Mouse (Mus musculus) bone marrow macrophage, adult 2 months (primary cell): ENCODE measurements around the gene Zfp706. TPM values are rescaled to one million over a fixed set of nuclear protein-coding genes. Genes with fewer than 3 reads are reported as not detected.
A peak's percentile ranks its signal among the peaks of the same experiment; 100 is the strongest.
"Not testable (repeated sequence)": the region's sequence is repeated elsewhere in the genome, so short reads cannot be mapped to it uniquely, and the experiment has no call there.

Experiments
- H3K27ac ChIP-seq: 2 replicates; pipeline ENCODE4 v1.5.1; 2012; ENCODE audit warnings: low read depth, low read length; ENCODE audit not compliant: insufficient read depth
- H3K4me1 ChIP-seq: 2 replicates; pipeline ENCODE4 v1.6.1; 2012; ENCODE audit warnings: low read length; ENCODE audit not compliant: control insufficient read depth, insufficient read depth
- H3K4me3 ChIP-seq: 2 replicates; pipeline ENCODE4 v1.5.1; 2012; ENCODE audit warnings: mild to moderate bottlenecking, low read length, moderate library complexity; ENCODE audit not compliant: insufficient read depth
- CTCF ChIP-seq: IDR thresholded peaks from 2 replicates; pipeline ENCODE4 v1.5.1; 2012; ENCODE audit warnings: low read depth, mild to moderate bottlenecking, low read length, moderate library complexity
- POLR2A ChIP-seq: IDR thresholded peaks from 2 replicates; pipeline ENCODE4 v1.6.1; 2012; ENCODE audit warnings: mild to moderate bottlenecking, low read depth, low read length, borderline replicate concordance
- polyA plus RNA-seq: library from polyadenylated mRNA; stranded (reverse); fragments of >200 nt; gene quantifications from 2 replicates; pipeline ENCODE4 v1.2.4, GENCODE M21; 2012; ENCODE audit not compliant: missing spikeins, insufficient read depth, insufficient read length

Zfp706 gene
- polyA plus RNA-seq, 1 experiment: 176 TPM

GRCm38 (mm10) chr15:37011316-37011715 lies 3.7 kb upstream of the Zfp706 start:
- no peak overlapping the region for H3K4me3 ChIP-seq
- peaks cover 4% of the 10 kb centered on the region; the same call in 1 of the 2 replicates for H3K4me1 ChIP-seq
- no peak overlapping the region for H3K27ac ChIP-seq
- no peak for TF ChIP-seq CTCF
- TF ChIP-seq POLR2A: no peak

- peaks cover 15% of the 10 kb centered on the region for H3K4me1 ChIP-seq
- H3K4me3 ChIP-seq: no peak overlapping the region
- no peak for TF ChIP-seq CTCF
- no peak for TF ChIP-seq POLR2A
- no peak overlapping the region for H3K27ac ChIP-seq
These were observed 973 bp upstream of the Zfp706 start for GRCm38 (mm10) chr15:37008546-37008945.

- peak overlapping the region; percentile 89 for H3K4me3 ChIP-seq
- TF ChIP-seq POLR2A: no peak
- TF ChIP-seq CTCF: no peak
- peaks cover 15% of the 10 kb centered on the region for H3K4me1 ChIP-seq
- peak overlapping the region; percentile 81 for H3K27ac ChIP-seq
These were observed 416 bp upstream of the Zfp706 start for GRCm38 (mm10) chr15:37007959-37008419.

DNA sequence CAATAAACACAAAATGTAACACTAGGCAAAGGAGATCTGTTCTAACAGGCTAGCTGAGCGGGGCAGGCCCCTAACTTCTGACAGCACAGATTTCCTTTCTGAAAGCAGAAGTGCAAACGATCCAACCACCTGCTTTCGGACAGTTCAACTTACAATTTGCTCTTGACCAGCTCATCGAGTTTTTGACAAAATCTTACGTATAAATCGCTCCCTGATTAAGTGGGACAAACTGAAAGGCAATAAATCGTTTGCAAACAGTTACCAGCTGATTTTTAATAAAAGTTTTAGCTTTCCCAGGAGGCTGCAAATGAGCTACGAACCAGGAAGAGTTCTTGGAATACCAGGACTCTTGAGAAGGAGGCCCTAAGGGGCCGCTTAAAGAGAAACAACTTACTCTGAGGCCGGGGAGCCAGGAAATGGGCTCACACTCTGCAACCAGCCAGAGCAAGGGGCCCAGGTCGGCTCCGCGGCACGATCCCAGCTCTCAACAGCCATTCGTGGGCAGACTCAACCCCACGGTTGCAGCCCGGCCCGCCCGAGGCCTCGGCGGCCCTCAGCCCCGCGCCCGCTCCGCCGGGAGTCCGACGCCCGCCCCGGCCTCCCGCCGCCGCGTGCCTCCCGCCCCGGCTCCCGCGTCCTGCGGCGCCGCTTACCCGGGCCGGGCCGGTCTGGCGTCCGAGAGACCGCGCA lies 953 bp downstream of the Zfp706 start:
- peak overlapping the region; percentile 93 for H3K4me3 ChIP-seq
- peaks cover 18% of the 10 kb centered on the region for H3K4me1 ChIP-seq
- TF ChIP-seq POLR2A (no peak), CTCF (no peak)
- H3K27ac ChIP-seq: peak overlapping the region; percentile 97

- TF ChIP-seq POLR2A (no peak), CTCF (no peak)
- peak overlapping the region; percentile 93 for H3K4me3 ChIP-seq
- peak overlapping the region; percentile 97 for H3K27ac ChIP-seq
- H3K4me1 ChIP-seq: peaks cover 18% of the 10 kb centered on the region
These were observed 1.6 kb downstream of the Zfp706 start for GRCm38 (mm10) chr15:37005793-37006474.

DNA sequence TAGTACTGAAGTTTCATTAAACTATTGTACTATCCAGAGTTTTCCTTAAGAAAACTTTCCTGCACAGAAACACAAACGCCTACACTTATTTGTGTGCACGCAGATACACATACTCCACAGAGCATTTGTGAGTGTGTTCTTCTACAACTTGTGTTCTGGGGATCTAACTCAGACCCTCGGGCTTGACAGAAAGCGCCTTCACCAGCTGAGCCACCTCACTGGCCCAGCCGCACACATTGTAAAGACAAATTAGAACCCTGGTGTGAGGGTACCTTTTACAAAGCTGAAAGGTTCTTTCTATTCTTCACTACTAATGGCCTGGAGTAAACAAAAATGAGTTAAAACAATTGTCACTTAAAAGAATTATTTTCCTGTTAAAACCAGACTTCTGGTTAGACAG lies 2.7 kb downstream of the Zfp706 start:
- no peak overlapping the region for H3K27ac ChIP-seq
- peak overlapping the region; percentile 16; the same call in 1 of the 2 replicates for H3K4me3 ChIP-seq
- TF ChIP-seq CTCF (no peak), POLR2A (no peak)
- peaks cover 18% of the 10 kb centered on the region for H3K4me1 ChIP-seq

DNA sequence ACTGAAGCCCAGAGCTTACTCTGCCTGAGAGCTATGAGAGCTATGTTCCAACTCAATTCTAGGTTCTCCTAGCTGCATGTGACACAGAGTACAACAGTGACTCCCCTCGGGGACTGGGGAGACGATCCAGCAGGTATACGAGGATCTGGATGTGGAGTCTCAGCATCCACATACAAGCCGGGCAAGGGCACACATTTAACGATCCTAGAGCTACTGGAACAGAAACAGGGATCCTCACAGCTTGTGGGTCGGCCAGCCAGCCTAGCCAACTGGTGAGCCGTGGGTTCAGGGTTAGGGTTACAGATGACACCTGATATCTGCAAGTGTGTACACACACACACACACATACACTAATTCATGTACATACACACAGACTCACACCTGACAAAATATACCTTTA lies 5.3 kb downstream of the Zfp706 start:
- Histone ChIP-seq H3K4me1 (peaks cover 14% of the 10 kb centered on the region), H3K4me3 (no peak overlapping the region), H3K27ac (no peak overlapping the region)
- TF ChIP-seq CTCF: no peak
- TF ChIP-seq POLR2A: no peak

- peaks cover 12% of the 10 kb centered on the region for H3K4me1 ChIP-seq
- not testable (repeated sequence) for H3K4me3 ChIP-seq, H3K27ac ChIP-seq
These were observed 8.0 kb downstream of the Zfp706 start for GRCm38 (mm10) chr15:36999602-37000001.

GRCm38 (mm10) chr15:36995166-36995565 lies 12.4 kb downstream of the Zfp706 start:
- Histone ChIP-seq H3K27ac (no peak overlapping the region), H3K4me3 (no peak overlapping the region), H3K4me1 (peaks cover 4% of the 10 kb centered on the region; the same call in 1 of the 2 replicates)
- TF ChIP-seq CTCF (no peak), POLR2A (no peak)

DNA sequence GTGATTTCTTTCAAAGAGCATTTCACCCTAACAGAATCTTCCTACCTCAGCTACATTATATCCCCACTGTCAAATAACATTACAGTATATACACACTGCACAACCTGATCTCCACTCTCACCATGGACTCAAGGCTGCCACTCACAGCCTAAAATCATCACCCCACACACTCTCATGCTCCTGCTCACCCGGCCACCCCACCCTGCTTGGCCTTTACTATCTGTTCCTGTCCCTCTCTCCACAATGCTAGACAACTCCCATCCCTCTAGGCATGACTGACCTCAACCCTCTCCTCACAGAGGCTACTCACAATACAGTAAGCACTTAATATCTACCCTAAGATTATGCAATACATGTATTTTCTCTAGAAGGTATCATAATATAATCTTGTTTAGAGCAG lies 12.9 kb downstream of the Zfp706 start:
- no peak for TF ChIP-seq CTCF
- TF ChIP-seq POLR2A: no peak
- H3K27ac ChIP-seq: no peak overlapping the region

More for the DNA sequence above, 12.9 kb downstream of the Zfp706 start:
- Histone ChIP-seq H3K4me1 (peaks cover 4% of the 10 kb centered on the region; the same call in 1 of the 2 replicates), H3K4me3 (no peak overlapping the region)
